Mouse (Mus musculus) heart, adult 2 months (tissue): ENCODE results near the gene Mcpt2. TPM values are rescaled to one million over a fixed set of nuclear protein-coding genes. Genes with fewer than 3 reads are reported as not detected.
"Not testable (repeated sequence)": the region's sequence is repeated elsewhere in the genome, so short reads cannot be mapped to it uniquely, and the experiment has no call there.

ENCODE experiments used
- DNase-seq, 2 experiments: peaks; one replicate each; pipeline ENCODE4 v3.0.0; 2021
- H3K27ac ChIP-seq: fragments of 200-600 bp; 2 replicates; pipeline ENCODE4 v1.8.1; 2022
- H3K27me3 ChIP-seq: fragments of 200-500 bp; 2 replicates; pipeline ENCODE4 v1.6.1; 2012; ENCODE audit warnings: mild to moderate bottlenecking, low read length, inconsistent platforms, mixed read lengths; ENCODE audit not compliant: control insufficient read depth, insufficient read depth
- H3K36me3 ChIP-seq: fragments of 200-500 bp; 2 replicates; pipeline ENCODE4 v1.6.1; 2012; ENCODE audit warnings: low read length, inconsistent platforms; ENCODE audit not compliant: control insufficient read depth, insufficient read depth
- H3K4me1 ChIP-seq: fragments of 200-500 bp; 2 replicates; pipeline ENCODE4 v1.6.1; 2011; ENCODE audit warnings: low read length; ENCODE audit not compliant: control insufficient read depth, insufficient read depth
- H3K4me3 ChIP-seq: fragments of 200-600 bp; 2 replicates; pipeline ENCODE4 v1.8.1; 2022
- H3K79me2 ChIP-seq: fragments of 200-500 bp; replicated peaks from 2 replicates; pipeline ENCODE4 v1.6.1; 2012; ENCODE audit warnings: mild to moderate bottlenecking, inconsistent platforms, low read length, moderate library complexity, mixed read lengths; ENCODE audit not compliant: control insufficient read depth, insufficient read depth
- H3K9ac ChIP-seq: fragments of 200-500 bp; 2 replicates; pipeline ENCODE4 v1.6.1; 2012; ENCODE audit warnings: low read depth, mild to moderate bottlenecking, control low read depth, inconsistent platforms, low read length, mixed read lengths
- CTCF ChIP-seq: fragments of 200-600 bp; IDR thresholded peaks from 2 replicates; pipeline ENCODE4 v1.8.1; 2022; ENCODE audit warnings: antibody characterized with exemption, mild to moderate bottlenecking, moderate library complexity
- EP300 ChIP-seq: fragments of 200-500 bp; IDR thresholded peaks from 2 replicates; pipeline ENCODE4 v1.6.1; 2011; ENCODE audit warnings: low read depth, low read length, control low read depth; ENCODE audit not compliant: insufficient read depth
- POLR2A ChIP-seq: fragments of 200-500 bp; IDR thresholded peaks from 2 replicates; pipeline ENCODE4 v1.6.1; 2011; ENCODE audit warnings: mild to moderate bottlenecking, low read depth, low read length, control low read depth; ENCODE audit not compliant: insufficient read depth
- WGBS: fragments of 180-500 bp; shearing (Covaris S2); methylation state at CpG from one replicate; pipeline ENCODE4 v1.1.7; 2018; 5-methylcytosine and 5-hydroxymethylcytosine counted together
- intact Hi-C: fragments of 180-260 bp; cut with DNase I; formaldehyde crosslinking; loops from one replicate; pipeline ENCODE4 v1.15.1; 2025
- long read RNA-seq: library from polyadenylated mRNA; stranded (forward); transcript quantifications from one replicate; pipeline ENCODE4 v2.0.0, GENCODE M21; 2021
- polyA plus RNA-seq: library from polyadenylated mRNA; depleted of rRNA; stranded (reverse); fragments of >200 nt; gene quantifications from 2 replicates; pipeline ENCODE4 v1.2.3, GENCODE M21; 2012; rRNA removed
- total RNA-seq, 2 experiments: library from RNA; stranded (reverse); gene quantifications; 2 replicates each; pipeline ENCODE4 v1.2.3; 2021

Mcpt2 gene
- total RNA-seq (not detected), polyA plus RNA-seq (not detected in 2 replicates)
- long read RNA-seq = 0 reads

GRCm38 (mm10) chr14:56041792-56042191, at the start of gene Mcpt2:
Mcpt2 (plus strand) TSS chr14:56042041.
- H3K4me3 ChIP-seq, H3K79me2 ChIP-seq, H3K27me3 ChIP-seq, H3K9ac ChIP-seq, H3K36me3 ChIP-seq, DNase-seq, intact Hi-C loops, H3K4me1 ChIP-seq, H3K27ac ChIP-seq: not testable (repeated sequence)
- 60% methylated on average over 1 of the region's 1 CpGs for WGBS

GRCm38 (mm10) chr14:56013147-56013546, 28.7 kb upstream of the Mcpt2 start:
- H3K27ac ChIP-seq = no peak overlapping the region
- H3K36me3 ChIP-seq = no peaks in the 10 kb centered on the region
- H3K27me3 ChIP-seq = no peaks in the 10 kb centered on the region
- H3K4me3 ChIP-seq = no peak overlapping the region
- no peak overlapping the region for H3K9ac ChIP-seq
- no peaks in the 10 kb centered on the region for H3K4me1 ChIP-seq
- TF ChIP-seq POLR2A (no peak), EP300 (no peak), CTCF (no peak)
- H3K79me2 ChIP-seq = no peaks in the 10 kb centered on the region
- 48% methylated on average over 3 of the region's 3 CpGs for WGBS
- intact Hi-C loops = no loop called here
- DNase-seq = no peak

- Histone ChIP-seq H3K27ac (no peak overlapping the region), H3K36me3 (no peaks in the 10 kb centered on the region), H3K4me3 (no peak overlapping the region), H3K4me1 (no peaks in the 10 kb centered on the region), H3K27me3 (no peaks in the 10 kb centered on the region), H3K79me2 (no peaks in the 10 kb centered on the region), H3K9ac (no peak overlapping the region)
- intact Hi-C loops = no loop called here
- TF ChIP-seq CTCF = no peak
- no peak for TF ChIP-seq POLR2A
- DNase-seq = no peak
- 80% methylated on average over 2 of the region's 2 CpGs for WGBS
Observed at GRCm38 (mm10) chr14:56013924-56014323, 27.9 kb upstream of the Mcpt2 start.

- DNase-seq = not testable (repeated sequence)
Observed at GRCm38 (mm10) chr14:56017671-56018070, 24.2 kb upstream of the Mcpt2 start, which contains the start of gene Mcpt1. Mcpt1 (plus strand) TSS chr14:56017971.

GRCm38 (mm10) chr14:56019446-56019845, 22.4 kb upstream of the Mcpt2 start:
- no peak for DNase-seq
- Histone ChIP-seq H3K27ac (no peak overlapping the region), H3K36me3 (no peaks in the 10 kb centered on the region), H3K4me1 (no peaks in the 10 kb centered on the region), H3K79me2 (no peaks in the 10 kb centered on the region), H3K4me3 (no peak overlapping the region), H3K27me3 (no peaks in the 10 kb centered on the region), H3K9ac (no peak overlapping the region)
- TF ChIP-seq EP300 = no peak
- no peak for TF ChIP-seq POLR2A
- TF ChIP-seq CTCF = no peak
- intact Hi-C loops = no loop called here
- 34% methylated on average over 1 of the region's 1 CpGs for WGBS

More at GRCm38 (mm10) chr14:56017671-56018070, 24.2 kb upstream of the Mcpt2 start, which contains the start of gene Mcpt1:
- H3K4me1 ChIP-seq, H3K27me3 ChIP-seq, H3K27ac ChIP-seq, H3K4me3 ChIP-seq, H3K79me2 ChIP-seq, H3K9ac ChIP-seq, intact Hi-C loops, H3K36me3 ChIP-seq: not testable (repeated sequence)
- 59% methylated on average over 3 of the region's 3 CpGs for WGBS

GRCm38 (mm10) chr14:56021305-56021704, 20.5 kb upstream of the Mcpt2 start:
- H3K79me2 ChIP-seq, H3K9ac ChIP-seq, H3K4me3 ChIP-seq, DNase-seq, H3K27ac ChIP-seq, H3K4me1 ChIP-seq, intact Hi-C loops, H3K36me3 ChIP-seq, H3K27me3 ChIP-seq: not testable (repeated sequence)
- WGBS = 55% methylated on average over 4 of the region's 4 CpGs

- intact Hi-C loops, H3K36me3 ChIP-seq, H3K4me1 ChIP-seq, H3K27me3 ChIP-seq, DNase-seq, H3K9ac ChIP-seq, H3K79me2 ChIP-seq, H3K4me3 ChIP-seq, H3K27ac ChIP-seq: not testable (repeated sequence)
- 55% methylated on average over 3 of the region's 3 CpGs for WGBS
Observed at GRCm38 (mm10) chr14:56030395-56030794, 11.4 kb upstream of the Mcpt2 start, which contains the start of gene Mcpt9. Mcpt9 (minus strand) TSS chr14:56030495.
